Mouse (Mus musculus) ovary, postnatal 14 days (tissue): Measurements from ENCODE around the gene Pwwp2b.

Source experiments
- DNase-seq: peaks from one replicate; pipeline ENCODE4 v3.0.0; 2022; ENCODE audit warnings: low spot score

The Pwwp2b gene

GRCm38 (mm10) chr7:139300423-139300822 lies 52.1 kb downstream of the Pwwp2b start:
- DNase-seq, result no peak

GRCm38 (mm10) chr7:139301505-139301904 lies 53.2 kb downstream of the Pwwp2b start:
- no peak for DNase-seq

DNA sequence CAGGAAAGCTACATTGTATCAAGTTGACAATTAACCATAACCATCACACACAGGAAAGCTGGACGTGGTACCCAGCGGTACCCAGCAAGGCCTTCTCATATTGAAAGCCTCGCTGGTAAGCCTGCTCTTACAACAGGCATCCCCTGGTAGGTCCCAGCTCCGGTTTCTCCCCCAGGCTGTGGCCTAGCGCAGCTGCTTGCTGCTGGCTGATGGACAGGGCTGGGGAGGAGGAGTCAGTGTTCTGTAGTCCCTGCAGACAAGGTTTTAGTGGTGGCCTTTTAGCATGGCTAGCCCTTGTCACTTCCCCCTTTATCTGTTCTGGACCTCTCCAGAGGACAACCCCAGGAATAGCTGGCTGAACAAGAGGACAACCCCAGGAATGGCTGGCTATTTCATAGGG lies 54.0 kb downstream of the Pwwp2b start:
- no peak for DNase-seq

DNA sequence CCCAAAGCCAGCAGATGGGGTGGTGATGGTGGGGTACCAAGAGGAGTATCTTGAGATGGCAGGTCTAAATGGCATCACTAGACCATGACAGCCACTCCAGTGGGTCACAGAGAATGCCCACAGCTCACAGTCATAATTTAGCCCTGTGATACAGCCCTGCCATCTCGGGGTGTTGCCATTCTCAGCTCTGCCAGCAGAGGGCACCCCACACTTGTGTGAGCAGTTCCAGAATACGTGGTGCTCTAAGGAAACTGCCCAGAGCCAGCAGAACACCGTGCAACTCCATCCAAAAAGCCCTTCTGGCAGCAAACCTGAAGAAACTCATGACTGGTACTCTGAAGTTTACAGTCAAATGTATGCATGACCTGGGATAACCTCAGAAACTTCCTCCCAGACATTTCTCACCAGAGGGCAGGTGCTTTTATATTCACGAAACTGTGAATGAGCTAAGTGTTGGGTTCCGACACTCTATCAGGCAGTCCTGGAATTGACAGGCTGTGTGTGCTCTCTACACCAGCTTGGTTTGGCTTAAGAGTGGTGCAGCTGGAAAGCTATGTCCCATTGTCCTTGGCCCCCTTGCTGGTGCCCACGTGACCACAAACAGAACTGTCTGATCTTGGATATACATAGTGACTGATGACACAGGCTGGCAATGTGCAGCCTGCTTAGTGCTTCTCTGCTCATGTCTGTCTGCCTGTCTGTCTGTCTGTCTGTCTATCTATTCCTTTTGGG lies 55.2 kb downstream of the Pwwp2b start:
- peak; percentile 87 for DNase-seq

GRCm38 (mm10) chr7:139304322-139304721 lies 56.0 kb downstream of the Pwwp2b start:
- DNase-seq, result no peak

GRCm38 (mm10) chr7:139307056-139307455 lies 58.8 kb downstream of the Pwwp2b start:
- DNase-seq, result no peak

GRCm38 (mm10) chr7:139308140-139308895 lies 60.0 kb downstream of the Pwwp2b start:
- DNase-seq, result peak; percentile 51

GRCm38 (mm10) chr7:139309106-139309505 lies 60.8 kb downstream of the Pwwp2b start:
- DNase-seq, result peak; percentile 56

DNA sequence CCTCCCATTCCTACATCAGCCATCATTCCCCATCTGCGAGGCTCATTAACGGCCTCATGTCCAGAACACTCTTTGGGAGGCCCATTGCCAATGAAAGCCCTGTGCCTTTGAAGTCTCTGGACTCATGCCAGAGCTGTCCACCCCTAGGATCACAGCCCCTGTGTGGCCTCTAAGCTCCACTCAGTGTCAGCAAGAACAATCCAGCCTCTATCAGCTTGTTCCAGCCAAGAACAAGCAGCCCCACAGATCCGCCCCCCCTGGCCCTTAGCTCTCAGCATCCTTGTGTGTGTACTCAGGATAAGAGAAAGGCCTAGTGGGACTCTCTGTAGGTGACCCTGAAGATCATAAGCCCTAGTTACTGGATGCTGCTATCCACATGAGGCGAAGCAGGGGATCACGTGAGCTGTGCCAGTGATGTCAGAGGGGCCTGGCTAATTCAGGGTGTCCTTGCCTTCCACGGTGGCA lies 62.2 kb downstream of the Pwwp2b start:
- DNase-seq, result no peak

DNA sequence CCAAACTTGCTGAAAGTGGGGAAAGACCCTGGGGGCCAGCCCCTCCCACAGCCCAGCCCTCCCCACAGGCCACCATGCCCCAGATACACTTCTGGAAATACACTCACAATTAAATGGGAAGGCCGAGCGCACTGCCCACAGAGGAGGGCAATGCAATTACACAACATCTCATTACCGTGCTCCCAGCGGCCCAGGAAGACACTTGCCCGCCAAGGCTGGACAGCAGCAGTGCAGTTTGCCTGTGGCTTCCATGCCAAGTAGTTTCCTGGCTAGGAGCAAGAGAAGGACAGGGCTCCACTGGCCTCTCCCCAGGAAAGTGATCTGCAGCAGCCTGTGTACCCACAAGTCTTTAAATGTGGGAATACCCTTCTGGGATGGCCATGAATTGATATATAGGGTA lies 64.4 kb downstream of the Pwwp2b start:
- DNase-seq, result no peak

DNA sequence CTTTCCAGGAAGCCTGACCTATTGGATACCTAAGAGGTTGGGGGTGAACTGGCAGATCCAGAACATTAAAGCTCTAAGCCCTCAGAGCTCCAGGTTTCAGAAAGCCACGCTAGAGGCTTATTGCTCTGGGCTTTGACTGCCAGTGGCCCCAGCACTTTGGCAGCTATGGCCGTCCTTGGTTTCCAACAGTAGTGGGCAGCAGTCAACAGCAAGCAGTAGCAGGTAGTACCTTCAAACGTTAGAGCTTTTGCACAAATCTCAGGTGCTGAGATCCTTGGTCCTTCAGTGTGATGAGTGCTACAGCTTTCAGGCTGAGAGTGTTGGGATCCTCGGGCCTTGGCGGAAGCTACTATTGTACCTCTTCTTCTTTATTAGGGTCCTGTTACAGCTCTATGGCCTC lies 65.1 kb downstream of the Pwwp2b start:
- no peak for DNase-seq

GRCm38 (mm10) chr7:139314716-139315115 lies 66.4 kb downstream of the Pwwp2b start:
- no peak for DNase-seq

GRCm38 (mm10) chr7:139319006-139319411 lies 70.7 kb downstream of the Pwwp2b start:
- no peak for DNase-seq
